Mouse (Mus musculus): ENCODE data around the gene Ccdc85b. TPM values are rescaled to one million over a fixed set of nuclear protein-coding genes. Genes with fewer than 3 reads are reported as not detected.
A peak's percentile ranks its signal among the peaks of the same experiment; 100 is the strongest.

Ccdc85b gene
- total and polyA plus RNA-seq, 2 experiments from 2014 or later = 15.3 to 19.3 TPM

DNA sequence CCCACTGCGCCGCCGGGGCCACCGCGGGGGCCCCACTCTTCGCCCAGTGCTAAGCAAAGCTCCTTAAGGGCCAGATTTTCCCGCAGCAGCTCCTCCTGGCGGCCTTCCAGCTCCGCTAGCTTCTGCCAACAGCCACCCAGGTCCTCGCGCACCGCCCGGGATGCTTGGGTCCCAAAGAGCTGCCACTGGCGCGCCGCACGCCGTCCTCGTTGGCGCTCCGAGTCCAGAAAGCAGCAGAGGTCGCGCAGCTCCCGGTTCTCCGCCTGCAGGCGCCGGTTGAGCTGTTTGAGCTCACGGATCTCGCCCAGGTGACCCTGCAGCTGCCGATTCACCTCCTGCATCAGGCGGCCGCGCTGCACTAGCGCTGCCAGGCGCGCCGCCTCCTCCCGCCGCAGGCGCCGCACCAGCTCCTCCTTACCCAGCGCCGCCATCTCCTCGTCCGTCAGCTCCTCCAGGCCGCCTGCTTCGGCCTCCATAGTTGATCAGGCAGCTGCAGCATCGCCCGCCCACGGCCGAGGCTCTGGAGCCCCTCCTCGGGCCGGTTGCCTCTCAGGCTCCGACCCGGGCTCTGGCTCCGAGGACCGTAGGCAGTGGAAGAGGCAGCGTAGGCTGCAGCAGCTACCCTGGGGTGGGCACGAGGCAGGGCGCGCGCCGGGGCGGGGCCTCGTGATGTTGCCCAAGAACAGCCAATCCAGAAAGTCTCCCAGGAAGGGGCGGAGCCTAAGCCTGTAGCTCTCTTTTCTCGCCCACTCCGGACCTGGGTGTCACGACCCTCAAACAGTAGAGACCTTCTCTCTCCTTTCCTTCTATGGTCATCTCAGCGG, 560 bp downstream of the Ccdc85b start:
- TF ChIP-seq CTCF (IDR thresholded peaks at IDR 0.05; ENCODE audit: low read depth) = peak; percentile 34
- Histone ChIP-seq H3K4me3 (ENCODE audit: low read depth, low read length) (peak overlapping the region; percentile 85), H3K27ac (ENCODE audit: low read depth, low read length) (peak overlapping the region; percentile 98), H3K4me2 (ENCODE audit: low read depth) (peak overlapping the region; percentile 96), H3K9me3 (ENCODE audit: low read length) (no peaks in the 10 kb centered on the region), H3K4me1 (ENCODE audit: insufficient read depth) (peaks cover 33% of the 10 kb centered on the region), H3K9ac (peak overlapping the region; percentile 96), H3K27me3 (ENCODE audit: insufficient read depth, low read length) (no peaks in the 10 kb centered on the region), H3K36me3 (ENCODE audit: insufficient read depth) (peaks cover 7% of the 10 kb centered on the region)
- ATAC-seq (peak; percentile 94), DNase-seq (peak; percentile 96)
- under 1% methylated on average over 70 of the region's 70 CpGs for WGBS

DNA sequence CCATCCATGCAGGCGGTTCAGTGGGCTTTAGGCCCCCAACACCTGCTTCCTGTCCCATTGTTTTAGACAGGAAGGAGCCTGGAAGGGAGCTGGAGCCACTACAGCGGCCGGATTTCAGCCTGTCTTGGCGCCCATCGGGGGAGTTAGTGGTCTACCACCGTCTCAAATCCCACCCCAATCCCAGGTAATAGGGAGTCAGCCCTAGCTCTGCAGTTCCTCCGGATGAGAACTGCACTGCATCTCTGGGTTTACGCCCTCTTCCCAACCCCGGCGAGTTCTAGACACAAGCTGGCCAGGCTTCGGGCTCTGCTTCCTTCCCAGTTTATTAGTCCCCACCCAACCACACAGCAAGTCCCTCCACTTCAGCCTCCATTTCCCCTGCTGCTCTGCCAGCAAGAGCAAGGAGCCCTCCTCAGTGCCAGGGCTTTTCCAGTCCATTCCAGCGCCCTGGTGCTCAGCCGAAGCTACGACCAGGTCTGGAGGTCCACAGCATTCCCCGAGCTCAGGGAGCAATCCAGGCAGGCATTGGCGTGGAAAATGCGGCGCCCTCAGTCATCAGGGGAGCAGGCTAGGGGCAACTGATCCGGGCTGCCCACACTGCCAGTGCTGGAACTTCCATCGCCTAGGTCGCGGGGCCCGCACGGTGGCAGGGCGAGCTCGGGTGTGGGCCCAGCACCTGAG, 1.3 kb downstream of the Ccdc85b start:
- Histone ChIP-seq H3K9ac (peak overlapping the region; percentile 96), H3K4me3 (ENCODE audit: low read depth, low read length) (peak overlapping the region; percentile 85), H3K36me3 (ENCODE audit: insufficient read depth) (peaks cover 7% of the 10 kb centered on the region), H3K4me1 (ENCODE audit: insufficient read depth) (peaks cover 30% of the 10 kb centered on the region), H3K27me3 (ENCODE audit: insufficient read depth, low read length) (no peaks in the 10 kb centered on the region), H3K9me3 (ENCODE audit: low read length) (no peaks in the 10 kb centered on the region), H3K27ac (ENCODE audit: low read depth, low read length) (peak overlapping the region; percentile 98), H3K4me2 (ENCODE audit: low read depth) (peak overlapping the region; percentile 96)
- DNase-seq = no peak
- WGBS = 3% methylated on average over 26 of the region's 26 CpGs
- TF ChIP-seq CTCF (IDR thresholded peaks at IDR 0.05; ENCODE audit: low read depth) = no peak
- no peak for ATAC-seq

DNA sequence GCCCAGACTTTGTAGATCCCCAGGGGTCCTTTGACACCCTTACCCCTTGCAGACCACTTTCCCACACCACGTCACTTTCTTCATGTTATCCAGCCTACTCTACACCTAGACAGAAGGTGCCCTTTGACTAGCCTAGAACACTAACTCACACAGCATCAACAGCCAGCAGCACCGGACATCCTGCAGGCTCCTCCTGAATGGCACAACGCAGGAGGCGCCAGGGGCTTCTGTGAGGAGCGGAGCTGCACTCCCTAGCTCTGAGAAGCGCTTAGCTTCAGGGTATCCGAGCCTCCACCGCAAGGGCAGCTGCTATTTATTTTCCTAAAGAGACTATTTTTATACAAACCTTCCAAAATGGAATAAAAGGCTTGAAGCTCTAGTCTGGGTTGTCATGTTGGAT, 2.1 kb downstream of the Ccdc85b start:
- H3K27ac ChIP-seq (ENCODE audit: low read depth, low read length) = peak overlapping the region; percentile 21; the same call in 1 of the 2 replicates
- 58% methylated on average over 8 of the region's 8 CpGs for WGBS

DNA sequence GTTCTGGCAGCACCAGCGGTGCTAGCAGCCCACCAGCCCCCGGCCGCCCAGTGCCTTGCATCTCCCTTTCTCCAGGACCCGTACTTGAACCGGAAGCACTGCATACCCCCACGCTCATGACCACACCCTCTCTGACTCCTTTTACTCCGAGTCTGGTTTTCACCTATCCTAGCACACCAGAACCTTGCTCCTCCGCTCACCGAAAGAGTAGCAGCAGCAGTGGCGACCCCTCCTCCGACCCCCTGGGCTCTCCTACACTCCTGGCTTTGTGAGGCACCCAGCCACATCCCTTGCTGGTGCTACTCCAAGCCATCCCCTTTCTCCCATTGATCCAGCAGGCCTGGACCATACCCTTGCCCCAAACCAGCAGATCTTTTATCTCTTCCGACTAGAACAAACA, 2.7 kb downstream of the Ccdc85b start:
- peaks cover 7% of the 10 kb centered on the region for H3K36me3 ChIP-seq (ENCODE audit: insufficient read depth)
- H3K27me3 ChIP-seq (ENCODE audit: insufficient read depth, low read length) = no peaks in the 10 kb centered on the region; the same call in 1 of the 2 replicates
- ATAC-seq (no peak), DNase-seq (no peak)
- TF ChIP-seq CTCF (IDR thresholded peaks at IDR 0.05; ENCODE audit: low read depth) = no peak
- WGBS = 79% methylated on average over 12 of the region's 12 CpGs
- H3K4me3 ChIP-seq (ENCODE audit: low read depth, low read length) = no peak overlapping the region
- H3K4me1 ChIP-seq (ENCODE audit: insufficient read depth) = peaks cover 23% of the 10 kb centered on the region
- peak overlapping the region; percentile 96 for H3K4me2 ChIP-seq (ENCODE audit: low read depth)
- H3K9ac ChIP-seq = no peak overlapping the region
- no peak overlapping the region for H3K27ac ChIP-seq (ENCODE audit: low read depth, low read length)
- H3K9me3 ChIP-seq (ENCODE audit: low read length) = no peaks in the 10 kb centered on the region

More for the DNA sequence above, 2.1 kb downstream of the Ccdc85b start:
- Histone ChIP-seq H3K4me3 (ENCODE audit: low read depth, low read length) (peak overlapping the region; percentile 85), H3K27me3 (ENCODE audit: insufficient read depth, low read length) (no peaks in the 10 kb centered on the region; the same call in 1 of the 2 replicates), H3K36me3 (ENCODE audit: insufficient read depth) (peaks cover 7% of the 10 kb centered on the region), H3K4me2 (ENCODE audit: low read depth) (peak overlapping the region; percentile 96), H3K4me1 (ENCODE audit: insufficient read depth) (peaks cover 25% of the 10 kb centered on the region), H3K9ac (peak overlapping the region; percentile 96; the same call in 1 of the 2 replicates), H3K9me3 (ENCODE audit: low read length) (no peaks in the 10 kb centered on the region)
- ATAC-seq (no peak), DNase-seq (no peak)
- no peak for TF ChIP-seq CTCF (IDR thresholded peaks at IDR 0.05; ENCODE audit: low read depth)

DNA sequence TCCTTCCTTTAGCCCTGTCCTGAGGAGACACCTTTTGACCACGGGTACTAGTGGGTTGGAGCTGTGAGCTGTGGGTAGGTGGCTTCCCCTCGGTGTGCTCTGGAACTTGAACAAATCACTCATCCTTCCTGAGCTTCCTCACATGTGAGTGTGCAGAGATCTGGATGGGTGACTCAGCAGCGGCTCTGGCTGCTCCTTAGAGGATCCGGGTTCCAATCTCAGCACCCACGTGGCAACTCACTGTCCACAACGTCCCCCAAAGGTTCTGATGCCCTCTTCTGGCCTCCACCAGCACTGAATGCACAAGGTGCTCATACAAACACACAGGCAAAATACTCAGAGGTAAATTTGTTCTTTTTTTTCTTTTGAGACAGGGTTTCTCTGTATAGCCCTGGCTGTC, 5.9 kb downstream of the Ccdc85b start:
- 92% methylated on average over 6 of the region's 6 CpGs for WGBS
- Histone ChIP-seq H3K4me3 (ENCODE audit: low read depth, low read length) (no peak overlapping the region), H3K36me3 (ENCODE audit: insufficient read depth) (peaks cover 7% of the 10 kb centered on the region), H3K27me3 (ENCODE audit: insufficient read depth, low read length) (peaks cover 29% of the 10 kb centered on the region), H3K9me3 (ENCODE audit: low read length) (no peaks in the 10 kb centered on the region), H3K4me2 (ENCODE audit: low read depth) (no peak overlapping the region), H3K9ac (no peak overlapping the region), H3K4me1 (ENCODE audit: insufficient read depth) (peaks cover 10% of the 10 kb centered on the region), H3K27ac (ENCODE audit: low read depth, low read length) (no peak overlapping the region)
- ATAC-seq (no peak), DNase-seq (no peak)
- no peak for TF ChIP-seq CTCF (IDR thresholded peaks at IDR 0.05; ENCODE audit: low read depth)

DNA sequence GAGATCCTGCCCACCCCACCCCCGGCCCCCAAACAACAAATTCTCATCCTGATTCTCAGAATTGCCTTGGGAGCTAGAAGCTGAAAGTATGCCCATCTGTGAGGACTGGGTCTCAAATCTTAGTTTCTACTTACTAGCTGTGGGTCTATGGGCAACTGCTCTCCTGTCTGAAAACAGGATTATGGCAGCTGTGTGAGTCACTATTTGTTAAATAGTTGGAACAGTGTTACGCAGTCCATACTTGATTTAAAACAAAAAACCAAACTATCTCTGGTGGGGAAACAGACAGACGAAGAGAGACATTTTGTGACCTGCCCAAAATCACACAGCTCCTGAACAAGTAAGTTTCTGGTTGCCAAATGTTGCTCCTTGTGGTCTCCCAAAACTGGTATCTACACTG, 8.0 kb downstream of the Ccdc85b start:
- H3K9ac ChIP-seq = no peak overlapping the region
- no peaks in the 10 kb centered on the region for H3K9me3 ChIP-seq (ENCODE audit: low read length)
- no peak overlapping the region for H3K4me3 ChIP-seq (ENCODE audit: low read depth, low read length)
- H3K4me1 ChIP-seq (ENCODE audit: insufficient read depth) = no peaks in the 10 kb centered on the region
- ATAC-seq (no peak), DNase-seq (no peak)
- 88% methylated on average over 3 of the region's 3 CpGs for WGBS
- H3K27ac ChIP-seq (ENCODE audit: low read depth, low read length) = no peak overlapping the region
- no peak overlapping the region for H3K4me2 ChIP-seq (ENCODE audit: low read depth)
- peaks cover 29% of the 10 kb centered on the region for H3K27me3 ChIP-seq (ENCODE audit: insufficient read depth, low read length)
- no peak for TF ChIP-seq CTCF (IDR thresholded peaks at IDR 0.05; ENCODE audit: low read depth)
- peaks cover 7% of the 10 kb centered on the region for H3K36me3 ChIP-seq (ENCODE audit: insufficient read depth)
